Mouse (Mus musculus): Measurements from ENCODE around the gene Ddx39b. TPM values are rescaled to one million over a fixed set of nuclear protein-coding genes. Genes with fewer than 3 reads are reported as not detected.

The Ddx39b gene
- polyA plus RNA-seq, 1 experiment from 2014 or later = 616 TPM

- H3K27me3 ChIP-seq (ENCODE audit: control insufficient read depth, insufficient read depth, low read length) = no peaks in the 10 kb centered on the region
- WGBS = 85% methylated on average over 32 of the region's 32 CpGs
- H3K9ac ChIP-seq (ENCODE audit: low read depth, low read length) = no peak overlapping the region
- H3K4me2 ChIP-seq (replicated peaks; ENCODE audit: low read depth, low read length) = no peak overlapping the region
- peaks cover 57% of the 10 kb centered on the region for H3K36me3 ChIP-seq (ENCODE audit: control insufficient read depth, insufficient read depth, low read length)
- ATAC-seq (ENCODE audit: low FRiP score, low TSS enrichment) = 0 out of 2 replicates have a peak, but pooled peaks have one; percentile 0
- H3K27ac ChIP-seq (ENCODE audit: low read depth, low read length) = no peak overlapping the region
- H3K4me1 ChIP-seq (ENCODE audit: control insufficient read depth, insufficient read depth, low read length) = peaks cover 3% of the 10 kb centered on the region; the same call in 1 of the 2 replicates
- H3K4me3 ChIP-seq (ENCODE audit: low read length) = no peak overlapping the region
- no peaks in the 10 kb centered on the region for H3K9me3 ChIP-seq (ENCODE audit: control insufficient read depth, low read length)
Observed at GRCm38 (mm10) chr17:35253293-35254093, 11.9 kb downstream of the Ddx39b start.

DNA sequence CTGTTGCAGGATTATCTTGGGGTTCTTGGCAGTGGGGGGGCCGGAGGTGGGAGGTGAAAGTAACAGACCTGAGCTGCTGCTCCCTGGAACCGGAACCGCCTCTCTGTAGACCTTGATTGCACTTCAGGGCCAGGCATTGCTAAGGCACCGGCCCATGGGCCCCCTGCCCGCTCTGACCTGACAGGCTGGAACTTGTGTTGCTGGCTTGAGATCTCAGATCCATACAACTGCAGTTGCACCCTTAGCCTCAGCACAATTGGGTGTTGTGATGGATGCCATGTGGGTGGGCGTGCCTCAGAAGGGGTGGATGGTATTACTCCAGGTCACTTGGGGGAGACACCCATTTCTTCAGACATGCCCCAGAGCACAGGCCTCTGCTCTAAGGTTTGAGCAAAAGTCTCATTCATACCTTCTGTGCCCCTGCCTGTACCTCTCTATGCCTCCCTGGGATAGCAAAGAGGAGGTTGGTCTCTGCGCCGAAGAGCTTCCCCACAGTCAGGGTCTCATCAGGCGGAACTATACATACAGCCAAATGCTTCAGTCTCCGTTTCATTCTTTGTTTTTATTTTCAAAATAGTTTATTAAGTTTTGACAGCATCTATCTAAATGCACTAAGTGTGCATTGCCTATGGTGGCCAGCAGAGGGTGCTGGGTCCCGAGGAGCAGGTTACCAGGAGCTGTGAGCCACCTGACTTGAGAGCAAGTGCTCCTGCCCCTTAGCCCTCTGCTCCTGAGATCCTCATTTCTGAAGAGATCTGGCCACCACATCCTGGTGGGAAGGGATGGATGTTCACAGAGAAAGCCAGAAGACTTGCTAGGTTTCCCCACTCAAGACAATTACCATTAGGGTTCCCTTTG is 12.9 kb downstream of the Ddx39b start:
- H3K4me1 ChIP-seq (ENCODE audit: control insufficient read depth, insufficient read depth, low read length) = no peaks in the 10 kb centered on the region
- ATAC-seq (ENCODE audit: low FRiP score, low TSS enrichment) = peak; percentile 34
- H3K27ac ChIP-seq (ENCODE audit: low read depth, low read length) = no peak overlapping the region
- no peak overlapping the region for H3K4me2 ChIP-seq (replicated peaks; ENCODE audit: low read depth, low read length)
- no peaks in the 10 kb centered on the region for H3K9me3 ChIP-seq (ENCODE audit: control insufficient read depth, low read length)
- peaks cover 47% of the 10 kb centered on the region for H3K36me3 ChIP-seq (ENCODE audit: control insufficient read depth, insufficient read depth, low read length)
- H3K4me3 ChIP-seq (ENCODE audit: low read length) = no peak overlapping the region
- 56% methylated on average over 11 of the region's 11 CpGs for WGBS
- no peaks in the 10 kb centered on the region for H3K27me3 ChIP-seq (ENCODE audit: control insufficient read depth, insufficient read depth, low read length)
- no peak overlapping the region for H3K9ac ChIP-seq (ENCODE audit: low read depth, low read length)

DNA sequence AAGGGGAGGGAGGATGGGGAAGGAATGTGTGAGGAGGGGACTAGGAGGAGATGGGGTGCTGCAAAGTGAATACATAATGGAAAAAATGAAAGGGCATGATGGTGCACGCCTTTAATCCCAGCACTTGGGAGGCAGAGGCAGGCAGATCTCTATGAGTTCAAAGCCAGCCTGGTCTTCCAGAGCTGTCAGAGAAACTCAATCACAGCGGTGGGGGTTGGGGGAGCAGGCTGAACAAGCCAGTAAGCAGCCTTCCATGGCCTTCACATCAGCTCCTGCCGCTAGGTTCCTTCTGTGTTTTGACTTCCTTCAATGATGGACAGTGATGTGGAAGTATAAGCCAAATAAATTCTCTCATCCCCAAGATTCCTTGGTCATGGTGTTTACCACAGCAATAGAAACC is 13.8 kb downstream of the Ddx39b start:
- Histone ChIP-seq H3K4me1 (ENCODE audit: control insufficient read depth, insufficient read depth, low read length) (no peaks in the 10 kb centered on the region), H3K36me3 (ENCODE audit: control insufficient read depth, insufficient read depth, low read length) (peaks cover 39% of the 10 kb centered on the region), H3K9me3 (ENCODE audit: control insufficient read depth, low read length) (no peaks in the 10 kb centered on the region), H3K27ac (ENCODE audit: low read depth, low read length) (no peak overlapping the region), H3K4me3 (ENCODE audit: low read length) (no peak overlapping the region), H3K4me2 (replicated peaks; ENCODE audit: low read depth, low read length) (no peak overlapping the region), H3K9ac (ENCODE audit: low read depth, low read length) (no peak overlapping the region), H3K27me3 (ENCODE audit: control insufficient read depth, insufficient read depth, low read length) (no peaks in the 10 kb centered on the region)
- WGBS = 70% methylated on average over 3 of the region's 3 CpGs
- no peak for ATAC-seq (ENCODE audit: low FRiP score, low TSS enrichment)

DNA sequence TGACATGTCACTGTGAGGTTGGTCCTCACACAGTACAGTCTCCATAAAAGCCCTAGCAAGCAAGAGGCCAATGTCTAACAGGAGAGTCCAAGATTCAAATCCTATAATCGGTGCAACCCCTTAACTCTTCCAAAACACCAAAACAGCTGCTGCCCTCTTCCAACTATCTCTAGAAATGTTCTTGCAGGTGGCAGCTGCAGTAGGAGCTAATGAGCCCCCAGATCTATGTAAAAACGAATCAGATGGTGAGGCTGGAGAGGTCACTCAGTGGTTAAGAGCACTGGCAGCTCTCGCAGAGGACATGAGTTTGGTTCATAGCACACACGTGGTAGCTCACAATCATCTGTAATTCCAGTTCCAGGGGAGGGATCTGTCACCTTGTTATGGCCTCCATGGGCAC is 14.2 kb downstream of the Ddx39b start:
- WGBS = 51% methylated on average over 4 of the region's 4 CpGs
- no peak overlapping the region for H3K4me2 ChIP-seq (replicated peaks; ENCODE audit: low read depth, low read length)
- H3K4me1 ChIP-seq (ENCODE audit: control insufficient read depth, insufficient read depth, low read length) = no peaks in the 10 kb centered on the region
- no peaks in the 10 kb centered on the region for H3K9me3 ChIP-seq (ENCODE audit: control insufficient read depth, low read length)
- no peaks in the 10 kb centered on the region for H3K27me3 ChIP-seq (ENCODE audit: control insufficient read depth, insufficient read depth, low read length)
- no peak overlapping the region for H3K9ac ChIP-seq (ENCODE audit: low read depth, low read length)
- no peak overlapping the region for H3K27ac ChIP-seq (ENCODE audit: low read depth, low read length)
- ATAC-seq (ENCODE audit: low FRiP score, low TSS enrichment) = no peak
- H3K4me3 ChIP-seq (ENCODE audit: low read length) = no peak overlapping the region
- peaks cover 35% of the 10 kb centered on the region for H3K36me3 ChIP-seq (ENCODE audit: control insufficient read depth, insufficient read depth, low read length)

DNA sequence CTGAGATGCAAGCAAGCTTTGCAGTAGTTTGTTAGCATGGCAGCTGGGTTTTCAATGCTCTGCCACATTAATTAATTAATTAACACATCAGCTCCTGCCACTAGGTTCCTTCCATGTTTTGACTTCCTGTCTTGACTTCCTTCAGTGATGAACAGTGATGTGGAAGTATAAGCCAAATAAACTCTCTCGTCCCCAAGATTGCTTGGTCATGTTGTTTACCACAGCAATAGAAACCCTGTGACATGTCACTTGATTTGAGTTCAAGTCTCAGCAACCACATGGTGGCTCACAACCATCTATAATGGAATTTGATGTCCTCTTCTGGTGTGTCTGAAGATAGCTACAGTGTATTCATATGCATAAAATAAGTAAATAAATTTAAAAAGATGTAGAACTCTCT is 15.8 kb downstream of the Ddx39b start:
- 62% methylated on average over 1 of the region's 1 CpGs for WGBS

GRCm38 (mm10) chr17:35257824-35258491 is 16.4 kb downstream of the Ddx39b start:
- no peaks in the 10 kb centered on the region for H3K4me1 ChIP-seq (ENCODE audit: control insufficient read depth, insufficient read depth, low read length)
- WGBS = 13% methylated on average over 17 of the region's 17 CpGs
- peaks cover 14% of the 10 kb centered on the region for H3K36me3 ChIP-seq (ENCODE audit: control insufficient read depth, insufficient read depth, low read length)
- peaks cover 9% of the 10 kb centered on the region for H3K27me3 ChIP-seq (ENCODE audit: control insufficient read depth, insufficient read depth, low read length)
- H3K4me3 ChIP-seq (ENCODE audit: low read length) = peak overlapping the region; percentile 18; the same call in 1 of the 2 replicates
- no peak for ATAC-seq (ENCODE audit: low FRiP score, low TSS enrichment)
- H3K4me2 ChIP-seq (replicated peaks; ENCODE audit: low read depth, low read length) = peak overlapping the region; percentile 39; the same call in 1 of the 2 replicates
- H3K9ac ChIP-seq (ENCODE audit: low read depth, low read length) = peak overlapping the region; percentile 45
- no peak overlapping the region for H3K27ac ChIP-seq (ENCODE audit: low read depth, low read length)
- no peaks in the 10 kb centered on the region for H3K9me3 ChIP-seq (ENCODE audit: control insufficient read depth, low read length)

More for the DNA sequence above, 15.8 kb downstream of the Ddx39b start:
- no peak for ATAC-seq (ENCODE audit: low FRiP score, low TSS enrichment)
- H3K27ac ChIP-seq (ENCODE audit: low read depth, low read length) = no peak overlapping the region
- H3K9me3 ChIP-seq (ENCODE audit: control insufficient read depth, low read length) = no peaks in the 10 kb centered on the region
- H3K27me3 ChIP-seq (ENCODE audit: control insufficient read depth, insufficient read depth, low read length) = peaks cover 5% of the 10 kb centered on the region
- peaks cover 20% of the 10 kb centered on the region for H3K36me3 ChIP-seq (ENCODE audit: control insufficient read depth, insufficient read depth, low read length)
- no peak overlapping the region for H3K4me2 ChIP-seq (replicated peaks; ENCODE audit: low read depth, low read length)
- H3K9ac ChIP-seq (ENCODE audit: low read depth, low read length) = no peak overlapping the region
- no peak overlapping the region for H3K4me3 ChIP-seq (ENCODE audit: low read length)
- no peaks in the 10 kb centered on the region for H3K4me1 ChIP-seq (ENCODE audit: control insufficient read depth, insufficient read depth, low read length)

GRCm38 (mm10) chr17:35258492-35259478 is 17.2 kb downstream of the Ddx39b start:
- 64% methylated on average over 13 of the region's 14 CpGs for whole genome bisulfite sequencing
- no peak for ATAC-seq (ENCODE audit: low FRiP score, low TSS enrichment)
- Histone ChIP-seq H3K9me3 (ENCODE audit: control insufficient read depth, low read length) (no peaks in the 10 kb centered on the region), H3K4me1 (ENCODE audit: control insufficient read depth, insufficient read depth, low read length) (no peaks in the 10 kb centered on the region), H3K27me3 (ENCODE audit: control insufficient read depth, insufficient read depth, low read length) (peaks cover 16% of the 10 kb centered on the region), H3K36me3 (ENCODE audit: control insufficient read depth, insufficient read depth, low read length) (peaks cover 6% of the 10 kb centered on the region), H3K4me3 (ENCODE audit: low read length) (no peak overlapping the region), H3K4me2 (replicated peaks; ENCODE audit: low read depth, low read length) (no peak overlapping the region), H3K9ac (ENCODE audit: low read depth, low read length) (no peak overlapping the region), H3K27ac (ENCODE audit: low read depth, low read length) (no peak overlapping the region)

- whole genome bisulfite sequencing = 77% methylated on average over 4 of the region's 4 CpGs
- Histone ChIP-seq H3K27ac (ENCODE audit: low read depth, low read length) (no peak overlapping the region), H3K4me2 (replicated peaks; ENCODE audit: low read depth, low read length) (no peak overlapping the region), H3K4me3 (ENCODE audit: low read length) (no peak overlapping the region), H3K4me1 (ENCODE audit: control insufficient read depth, insufficient read depth, low read length) (no peaks in the 10 kb centered on the region), H3K9me3 (ENCODE audit: control insufficient read depth, low read length) (no peaks in the 10 kb centered on the region), H3K27me3 (ENCODE audit: control insufficient read depth, insufficient read depth, low read length) (peaks cover 20% of the 10 kb centered on the region), H3K36me3 (ENCODE audit: control insufficient read depth, insufficient read depth, low read length) (no peaks in the 10 kb centered on the region), H3K9ac (ENCODE audit: low read depth, low read length) (no peak overlapping the region)
- ATAC-seq (ENCODE audit: low FRiP score, low TSS enrichment) = no peak
Observed at GRCm38 (mm10) chr17:35259621-35260020, 18.1 kb downstream of the Ddx39b start.

Data from kidney, embryonic 14.5 days (tissue).